Mouse (Mus musculus): ENCODE results near the gene Fstl3. TPM values are rescaled to one million over a fixed set of nuclear protein-coding genes. Genes with fewer than 3 reads are reported as not detected.

The Fstl3 gene
- polyA plus RNA-seq, 1 experiment: 17.0 TPM

- 16% methylated on average over 15 of the region's 15 CpGs for WGBS
- Histone ChIP-seq H3K4me3 (ENCODE audit: insufficient read depth, low read depth, low read length) (peak overlapping the region; percentile 2; the same call in 1 of the 2 replicates), H3K36me3 (ENCODE audit: control insufficient read depth, insufficient read depth, low read length) (no peaks in the 10 kb centered on the region), H3K27ac (ENCODE audit: insufficient read depth, low read depth, low read length) (0 out of 2 replicates have a peak overlapping the region, but pooled peaks have one; percentile 5), H3K27me3 (replicated peaks; ENCODE audit: control insufficient read depth, insufficient read depth, low read length) (no peaks in the 10 kb centered on the region), H3K4me1 (ENCODE audit: control insufficient read depth, insufficient read depth, low read length) (no peaks in the 10 kb centered on the region)
- DNase-seq: peak; percentile 42
- TF ChIP-seq CTCF (conservative IDR thresholded peaks at IDR 0.05; ENCODE audit: insufficient read depth, insufficient read length, low read depth, low read length) (no peak), POLR2A (IDR thresholded peaks at IDR 0.05; ENCODE audit: low read depth, low read length) (no peak)
These were observed 934 bp downstream of the Fstl3 start for GRCm38 (mm10) chr10:79778006-79778405.

DNA sequence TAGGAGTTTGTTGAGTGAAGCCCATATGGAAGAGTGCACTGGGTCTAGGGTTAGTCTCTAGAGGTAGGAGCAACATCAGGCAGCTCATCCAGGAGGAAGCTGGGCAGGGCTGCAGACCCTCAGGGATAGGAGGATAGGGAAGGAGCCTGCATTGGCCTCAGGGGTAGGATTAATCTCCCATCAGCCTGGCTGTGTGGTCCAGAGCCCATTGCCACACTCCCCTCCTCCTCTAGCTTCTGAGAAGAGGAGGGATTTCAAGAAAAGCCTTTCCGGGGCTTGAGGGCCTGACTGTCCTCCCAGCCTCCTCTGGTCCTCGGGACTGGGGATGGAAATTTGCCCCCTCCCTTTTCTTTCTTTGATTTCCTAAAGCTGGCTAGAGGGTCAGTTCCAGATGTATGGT is 2.1 kb downstream of the Fstl3 start:
- no peaks in the 10 kb centered on the region for H3K36me3 ChIP-seq (ENCODE audit: control insufficient read depth, insufficient read depth, low read length)
- H3K4me1 ChIP-seq (ENCODE audit: control insufficient read depth, insufficient read depth, low read length): no peaks in the 10 kb centered on the region
- DNase-seq: no peak
- WGBS: 28% methylated on average over 2 of the region's 2 CpGs
- no peak for TF ChIP-seq POLR2A (IDR thresholded peaks at IDR 0.05; ENCODE audit: low read depth, low read length)
- no peak for TF ChIP-seq CTCF (conservative IDR thresholded peaks at IDR 0.05; ENCODE audit: insufficient read depth, insufficient read length, low read depth, low read length)
- H3K27me3 ChIP-seq (replicated peaks; ENCODE audit: control insufficient read depth, insufficient read depth, low read length): no peaks in the 10 kb centered on the region
- H3K4me3 ChIP-seq (ENCODE audit: insufficient read depth, low read depth, low read length): no peak overlapping the region
- no peak overlapping the region for H3K27ac ChIP-seq (ENCODE audit: insufficient read depth, low read depth, low read length)

DNA sequence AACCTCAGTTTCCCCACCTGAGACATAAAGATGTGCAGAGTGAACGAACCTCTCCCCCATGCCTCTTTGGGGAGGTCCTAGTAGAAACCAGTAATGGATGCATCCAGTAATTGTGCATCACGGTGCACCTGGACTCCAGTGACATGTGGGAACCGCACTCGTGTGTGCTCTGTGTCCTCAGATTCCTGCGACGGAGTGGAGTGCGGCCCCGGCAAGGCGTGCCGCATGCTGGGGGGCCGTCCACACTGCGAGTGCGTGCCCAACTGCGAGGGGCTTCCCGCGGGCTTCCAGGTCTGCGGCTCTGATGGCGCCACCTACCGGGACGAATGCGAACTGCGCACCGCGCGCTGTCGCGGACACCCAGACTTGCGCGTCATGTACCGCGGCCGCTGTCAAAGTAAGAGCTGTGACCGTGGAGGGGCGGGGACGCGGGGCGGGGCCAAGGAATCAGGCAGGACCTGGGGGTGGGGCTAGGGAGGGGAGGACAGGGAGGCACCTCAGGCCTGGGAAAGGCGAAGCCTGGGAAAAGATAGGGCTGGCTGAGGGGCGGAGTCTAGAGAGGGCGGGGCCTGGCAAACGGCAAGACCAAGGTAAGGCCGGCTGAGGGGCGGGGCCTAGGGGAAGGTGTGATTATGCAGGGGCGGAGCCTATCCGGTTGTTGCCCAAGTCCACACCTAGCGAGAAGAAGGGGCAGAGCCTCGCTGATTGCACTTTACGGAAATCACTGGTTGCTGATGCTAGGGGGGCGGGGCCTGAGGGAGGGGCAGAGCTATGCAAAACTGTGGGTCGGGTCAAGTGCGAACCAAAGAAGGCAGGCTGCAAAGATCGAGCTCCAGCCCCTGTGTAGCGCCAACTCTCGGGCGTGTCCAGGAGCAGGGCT is 3.0 kb downstream of the Fstl3 start:
- DNase-seq: peak; percentile 99
- TF ChIP-seq POLR2A (IDR thresholded peaks at IDR 0.05; ENCODE audit: low read depth, low read length): no peak
- peak; percentile 76 for TF ChIP-seq CTCF (conservative IDR thresholded peaks at IDR 0.05; ENCODE audit: insufficient read depth, insufficient read length, low read depth, low read length)
- 2% methylated on average over 53 of the region's 55 CpGs for WGBS
- no peaks in the 10 kb centered on the region for H3K4me1 ChIP-seq (ENCODE audit: control insufficient read depth, insufficient read depth, low read length)
- H3K36me3 ChIP-seq (ENCODE audit: control insufficient read depth, insufficient read depth, low read length): no peaks in the 10 kb centered on the region
- peak overlapping the region; percentile 61 for H3K4me3 ChIP-seq (ENCODE audit: insufficient read depth, low read depth, low read length)
- H3K27ac ChIP-seq (ENCODE audit: insufficient read depth, low read depth, low read length): peak overlapping the region; percentile 52
- H3K27me3 ChIP-seq (replicated peaks; ENCODE audit: control insufficient read depth, insufficient read depth, low read length): no peaks in the 10 kb centered on the region

DNA sequence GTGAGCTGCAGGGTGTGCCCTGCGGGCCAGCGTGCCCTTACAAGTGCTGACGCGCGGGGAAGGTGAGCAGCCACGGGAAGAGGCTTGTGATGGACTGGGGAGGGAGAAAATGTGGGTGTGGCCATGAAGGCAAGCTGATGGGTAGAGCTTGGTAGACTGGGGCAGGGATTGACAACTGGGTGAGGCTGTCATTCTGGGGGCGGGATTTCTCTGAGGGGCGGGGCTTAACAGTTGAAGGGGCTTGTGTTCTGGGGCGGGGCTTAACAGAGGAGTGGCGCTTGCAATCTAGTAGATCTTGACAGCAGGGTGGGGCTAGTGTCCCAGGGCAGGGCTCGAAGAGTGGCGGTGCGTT is 3.6 kb downstream of the Fstl3 start:
- TF ChIP-seq POLR2A (IDR thresholded peaks at IDR 0.05; ENCODE audit: low read depth, low read length): no peak
- 0 out of 2 replicates have a peak, but pooled peaks have one; percentile 3 for TF ChIP-seq CTCF (conservative IDR thresholded peaks at IDR 0.05; ENCODE audit: insufficient read depth, insufficient read length, low read depth, low read length)
- WGBS: under 1% methylated on average over 13 of the region's 13 CpGs
- Histone ChIP-seq H3K4me1 (ENCODE audit: control insufficient read depth, insufficient read depth, low read length) (no peaks in the 10 kb centered on the region), H3K27me3 (replicated peaks; ENCODE audit: control insufficient read depth, insufficient read depth, low read length) (no peaks in the 10 kb centered on the region), H3K27ac (ENCODE audit: insufficient read depth, low read depth, low read length) (peak overlapping the region; percentile 52), H3K4me3 (ENCODE audit: insufficient read depth, low read depth, low read length) (peak overlapping the region; percentile 61), H3K36me3 (ENCODE audit: control insufficient read depth, insufficient read depth, low read length) (no peaks in the 10 kb centered on the region)
- no peak for DNase-seq

- H3K4me3 ChIP-seq (ENCODE audit: insufficient read depth, low read depth, low read length): peak overlapping the region; percentile 61; the same call in 1 of the 2 replicates
- TF ChIP-seq POLR2A (IDR thresholded peaks at IDR 0.05; ENCODE audit: low read depth, low read length) (no peak), CTCF (conservative IDR thresholded peaks at IDR 0.05; ENCODE audit: insufficient read depth, insufficient read length, low read depth, low read length) (no peak)
- WGBS: 38% methylated on average over 21 of the region's 21 CpGs
These were observed 4.1 kb downstream of the Fstl3 start for GRCm38 (mm10) chr10:79781139-79781538.

DNA sequence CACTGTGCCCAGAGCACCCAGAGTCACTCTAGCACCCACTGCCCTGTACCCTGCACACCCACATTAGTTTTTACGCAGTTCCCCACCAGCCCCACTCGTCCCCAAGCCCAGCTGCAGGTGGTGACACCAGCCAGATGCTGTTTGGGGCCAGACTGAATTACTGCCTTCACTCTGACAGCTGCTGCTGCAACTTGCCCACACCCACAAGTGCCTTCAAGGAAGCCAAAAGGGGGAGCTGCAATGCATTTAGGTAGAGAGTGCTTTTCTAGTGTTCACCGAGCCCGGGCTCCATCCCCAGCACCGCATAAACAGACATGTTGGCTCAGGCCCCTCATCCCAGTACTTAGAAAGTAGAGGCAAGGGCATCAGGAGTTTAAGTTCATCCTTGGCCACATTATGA is 4.9 kb downstream of the Fstl3 start:
- TF ChIP-seq CTCF (conservative IDR thresholded peaks at IDR 0.05; ENCODE audit: insufficient read depth, insufficient read length, low read depth, low read length) (no peak), POLR2A (IDR thresholded peaks at IDR 0.05; ENCODE audit: low read depth, low read length) (no peak)
- DNase-seq: no peak
- H3K27ac ChIP-seq (ENCODE audit: insufficient read depth, low read depth, low read length): no peak overlapping the region

More at GRCm38 (mm10) chr10:79781139-79781538, 4.1 kb downstream of the Fstl3 start:
- no peak for DNase-seq
- Histone ChIP-seq H3K4me1 (ENCODE audit: control insufficient read depth, insufficient read depth, low read length) (no peaks in the 10 kb centered on the region), H3K27me3 (replicated peaks; ENCODE audit: control insufficient read depth, insufficient read depth, low read length) (no peaks in the 10 kb centered on the region), H3K36me3 (ENCODE audit: control insufficient read depth, insufficient read depth, low read length) (no peaks in the 10 kb centered on the region), H3K27ac (ENCODE audit: insufficient read depth, low read depth, low read length) (no peak overlapping the region)

DNA sequence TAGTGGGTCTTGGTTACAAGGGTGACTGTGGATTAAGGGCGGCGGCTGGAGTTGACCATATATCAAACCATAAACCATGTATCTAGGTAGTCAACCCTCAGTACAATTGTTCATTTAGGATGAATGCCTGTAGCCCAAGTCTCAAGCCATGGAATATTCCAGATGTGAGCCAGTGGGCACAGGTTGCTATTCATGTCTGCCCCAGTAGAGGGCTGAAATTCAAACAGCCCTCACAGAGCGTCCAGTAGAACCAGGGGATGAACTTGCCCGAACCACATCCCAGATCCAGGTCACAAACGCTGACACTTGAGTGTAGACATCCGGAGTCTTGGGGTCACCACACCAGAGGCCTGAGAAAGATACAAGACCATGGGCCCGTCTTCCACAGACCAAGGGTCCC is 6.0 kb downstream of the Fstl3 start:
- no peaks in the 10 kb centered on the region for H3K4me1 ChIP-seq (ENCODE audit: control insufficient read depth, insufficient read depth, low read length)
- TF ChIP-seq CTCF (conservative IDR thresholded peaks at IDR 0.05; ENCODE audit: insufficient read depth, insufficient read length, low read depth, low read length) (peak; percentile 55; the same call in 1 of the 2 replicates), POLR2A (IDR thresholded peaks at IDR 0.05; ENCODE audit: low read depth, low read length) (no peak)
- WGBS: 46% methylated on average over 7 of the region's 7 CpGs

More for the DNA sequence above, 4.9 kb downstream of the Fstl3 start:
- no peaks in the 10 kb centered on the region for H3K27me3 ChIP-seq (replicated peaks; ENCODE audit: control insufficient read depth, insufficient read depth, low read length)
- no peak overlapping the region for H3K4me3 ChIP-seq (ENCODE audit: insufficient read depth, low read depth, low read length)
- no peaks in the 10 kb centered on the region for H3K4me1 ChIP-seq (ENCODE audit: control insufficient read depth, insufficient read depth, low read length)
- no peaks in the 10 kb centered on the region for H3K36me3 ChIP-seq (ENCODE audit: control insufficient read depth, insufficient read depth, low read length)
- 82% methylated on average over 5 of the region's 5 CpGs for WGBS

More for the DNA sequence above, 6.0 kb downstream of the Fstl3 start:
- DNase-seq: peak; percentile 48
- H3K36me3 ChIP-seq (ENCODE audit: control insufficient read depth, insufficient read depth, low read length): no peaks in the 10 kb centered on the region
- no peaks in the 10 kb centered on the region for H3K27me3 ChIP-seq (replicated peaks; ENCODE audit: control insufficient read depth, insufficient read depth, low read length)
- H3K4me3 ChIP-seq (ENCODE audit: insufficient read depth, low read depth, low read length): no peak overlapping the region
- H3K27ac ChIP-seq (ENCODE audit: insufficient read depth, low read depth, low read length): no peak overlapping the region

Data from kidney, adult 2 months (tissue).